10 mouse cellular contexts compared by ENCODE assay signal in the genomic region with DNA sequence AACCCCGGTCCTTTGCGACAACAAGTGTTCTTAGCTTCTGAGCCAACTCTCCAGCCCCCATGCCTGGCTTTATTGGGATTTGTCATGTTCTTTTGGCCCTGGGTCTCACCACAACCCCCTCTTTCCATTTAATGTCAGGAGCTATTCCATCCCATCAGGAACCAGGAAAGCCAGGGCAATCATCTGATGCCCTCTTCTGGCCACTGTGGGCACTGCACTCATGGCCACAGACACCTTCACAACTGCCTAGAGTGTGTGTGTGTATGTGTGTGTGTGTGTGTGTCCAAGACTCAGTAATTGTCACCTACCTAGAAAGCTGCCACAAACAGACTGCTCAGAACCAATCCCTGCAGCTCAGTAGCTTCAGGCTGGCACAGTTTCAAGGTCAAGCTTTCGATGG. TPM values are rescaled to one million over a fixed set of nuclear protein-coding genes. Genes with fewer than 3 reads are reported as not detected.
DNase-seq lines count a peak whose midpoint lies in the region; ATAC-seq and TF ChIP-seq lines count a peak whose summit lies in the region.
"Had no signal": no experiment of that assay in that cellular context is flagged by ENCODE, and none has a peak within 500 bp of the region (broad histone marks: within the 10 kb centered on the region; RNA-seq: fewer than 3 reads in every experiment).

No protein-coding gene starts in this region.

- no peak overlapping the region for H3K4me3 ChIP-seq in forebrain, embryonic 10.5 days
- H3K4me3 ChIP-seq in forebrain, embryonic 16.5 days (replicated peaks; ENCODE audit: low read length): no peak overlapping the region
- no peak overlapping the region for H3K4me3 ChIP-seq in liver, adult 2 months (ENCODE audit: insufficient read depth, low read depth, low read length)
- no peak overlapping the region for H3K4me3 ChIP-seq in liver, embryonic 11.5 days (ENCODE audit: low read depth, low read length)
- H3K4me3 ChIP-seq in midbrain, postnatal 0 days (ENCODE audit: low read depth, low read length): no peak overlapping the region
- H3K4me3 ChIP-seq: hindbrain, embryonic 15.5 days; myocyte had no signal

- DNase-seq in forebrain, embryonic 10.5 days (ENCODE audit: extremely low spot score, low spot score): peak; percentile 54
- peak; percentile 38 for DNase-seq in liver, adult 2 months (ENCODE audit: extremely low read depth, low read depth, low spot score)
- DNase-seq in liver, embryonic 11.5 days (ENCODE audit: low spot score): no peak
- peak; percentile 78 for DNase-seq in ZHBTc4 (ENCODE audit: low read depth, low spot score)
- peak; percentile 59 for DNase-seq in induced T-regulatory cell, adult 2 months (ENCODE audit: low read depth)
- peak; percentile 32 for DNase-seq in midbrain, postnatal 0 days (ENCODE audit: low spot score)
- no peak for DNase-seq in Muller cell, postnatal 12 days (ENCODE audit: inconsistent ontology term)

- no peaks in the 10 kb centered on the region for H3K27me3 ChIP-seq in forebrain, embryonic 10.5 days (ENCODE audit: poor library complexity, severe bottlenecking)
- no peaks in the 10 kb centered on the region for H3K27me3 ChIP-seq in forebrain, embryonic 16.5 days (replicated peaks; ENCODE audit: control insufficient read depth, insufficient read depth, low read length)
- no peaks in the 10 kb centered on the region for H3K27me3 ChIP-seq in liver, adult 2 months (ENCODE audit: control insufficient read depth, insufficient read depth, low read length)
- no peaks in the 10 kb centered on the region for H3K27me3 ChIP-seq in liver, embryonic 11.5 days (replicated peaks; ENCODE audit: control insufficient read depth, insufficient read depth, low read length)
- H3K27me3 ChIP-seq in midbrain, postnatal 0 days (ENCODE audit: insufficient read depth, low read length): no peaks in the 10 kb centered on the region
- H3K27me3 ChIP-seq: hindbrain, embryonic 15.5 days had no signal

- no peak overlapping the region for H3K9ac ChIP-seq in forebrain, embryonic 16.5 days (replicated peaks; ENCODE audit: low read depth, low read length)
- H3K9ac ChIP-seq in liver, adult 2 months (ENCODE audit: low read depth, low read length): no peak overlapping the region
- no peak overlapping the region for H3K9ac ChIP-seq in liver, embryonic 11.5 days (ENCODE audit: low read depth, low read length)
- H3K9ac ChIP-seq in midbrain, postnatal 0 days (replicated peaks; ENCODE audit: low read length, poor library complexity, severe bottlenecking): no peak overlapping the region
- H3K9ac ChIP-seq: hindbrain, embryonic 15.5 days had no signal

- no peaks in the 10 kb centered on the region for H3K36me3 ChIP-seq in forebrain, embryonic 10.5 days (replicated peaks)
- H3K36me3 ChIP-seq in forebrain, embryonic 16.5 days (ENCODE audit: control insufficient read depth, insufficient read depth): no peaks in the 10 kb centered on the region
- H3K36me3 ChIP-seq in liver, adult 2 months (ENCODE audit: control insufficient read depth, insufficient read depth, low read length): no peaks in the 10 kb centered on the region
- no peaks in the 10 kb centered on the region for H3K36me3 ChIP-seq in liver, embryonic 11.5 days (ENCODE audit: control insufficient read depth, insufficient read depth, low read length)
- no peaks in the 10 kb centered on the region for H3K36me3 ChIP-seq in midbrain, postnatal 0 days (ENCODE audit: insufficient read depth, low read length)
- H3K36me3 ChIP-seq: hindbrain, embryonic 15.5 days had no signal

- H3K4me1 ChIP-seq in forebrain, embryonic 10.5 days: peaks cover 15% of the 10 kb centered on the region
- H3K4me1 ChIP-seq in forebrain, embryonic 16.5 days (replicated peaks; ENCODE audit: control insufficient read depth, insufficient read depth, low read length): peaks cover 8% of the 10 kb centered on the region; the same call in 1 of the 2 replicates
- peaks cover 10% of the 10 kb centered on the region for H3K4me1 ChIP-seq in liver, adult 2 months (ENCODE audit: control insufficient read depth, insufficient read depth, low read length)
- no peaks in the 10 kb centered on the region; the same call in 1 of the 2 replicates for H3K4me1 ChIP-seq in liver, embryonic 11.5 days (replicated peaks; ENCODE audit: control insufficient read depth, insufficient read depth, low read length)
- no peaks in the 10 kb centered on the region for H3K4me1 ChIP-seq in midbrain, postnatal 0 days (ENCODE audit: insufficient read depth, low read length)

- TF ChIP-seq CTCF in liver, adult 2 months (IDR thresholded peaks at IDR 0.05; ENCODE audit: low read depth, low read length): peak; percentile 91
- peak; percentile 79 for TF ChIP-seq CTCF in midbrain, postnatal 0 days (IDR thresholded peaks at IDR 0.05)

- no peak overlapping the region for H3K4me2 ChIP-seq in forebrain, embryonic 16.5 days (ENCODE audit: low read length)
- H3K4me2 ChIP-seq in liver, embryonic 11.5 days: no peak overlapping the region
- H3K4me2 ChIP-seq in midbrain, postnatal 0 days (ENCODE audit: low read depth, low read length, poor library complexity, severe bottlenecking): no peak overlapping the region
- H3K4me2 ChIP-seq: hindbrain, embryonic 15.5 days had no signal

- 95% methylated on average over 3 of the region's 3 CpGs for WGBS in forebrain, embryonic 10.5 days
- WGBS in forebrain, embryonic 16.5 days: 88% methylated on average over 3 of the region's 3 CpGs
- 65% methylated on average over 3 of the region's 3 CpGs for WGBS in liver, adult 2 months
- WGBS in liver, embryonic 11.5 days: 90% methylated on average over 3 of the region's 3 CpGs
- 86% methylated on average over 3 of the region's 3 CpGs for WGBS in midbrain, postnatal 0 days

- no peaks in the 10 kb centered on the region for H3K79me2 ChIP-seq in liver, adult 2 months (ENCODE audit: control insufficient read depth, insufficient read depth, low read length)

- no peak overlapping the region for H3K27ac ChIP-seq in forebrain, embryonic 10.5 days
- H3K27ac ChIP-seq in forebrain, embryonic 16.5 days (ENCODE audit: low read length): no peak overlapping the region
- no peak overlapping the region for H3K27ac ChIP-seq in liver, adult 2 months (replicated peaks; ENCODE audit: insufficient read depth, low read depth, low read length)
- H3K27ac ChIP-seq in liver, embryonic 11.5 days (ENCODE audit: low read depth, low read length): no peak overlapping the region
- no peak overlapping the region for H3K27ac ChIP-seq in midbrain, postnatal 0 days (ENCODE audit: low read depth, low read length)
- H3K27ac ChIP-seq: hindbrain, embryonic 15.5 days had no signal

- no peak for TF ChIP-seq POLR2A in liver, adult 2 months (IDR thresholded peaks at IDR 0.05; ENCODE audit: extremely low read depth, insufficient read depth, low read length)

- ATAC-seq in forebrain, embryonic 16.5 days: no peak
- no peak for ATAC-seq in liver, embryonic 11.5 days (replicated peaks; ENCODE audit: low FRiP score)
- no peak for ATAC-seq in midbrain, postnatal 0 days (ENCODE audit: low FRiP score)

- H3K9me3 ChIP-seq in forebrain, embryonic 10.5 days: no peaks in the 10 kb centered on the region
- no peaks in the 10 kb centered on the region for H3K9me3 ChIP-seq in forebrain, embryonic 16.5 days (ENCODE audit: control insufficient read depth, low read length)
- H3K9me3 ChIP-seq in liver, embryonic 11.5 days (ENCODE audit: control insufficient read depth, low read length): no peaks in the 10 kb centered on the region
- H3K9me3 ChIP-seq in midbrain, postnatal 0 days (ENCODE audit: low read length): no peaks in the 10 kb centered on the region
- H3K9me3 ChIP-seq: hindbrain, embryonic 15.5 days had no signal

RNA-seq across cellular contexts. Expression of a gene that starts 23.0 kb away (rescaled TPM):
- polyA plus RNA-seq in forebrain, embryonic 10.5 days (2016; fragmentation: Nextera tagmentation; extraction: Ambion mirVana): 251 and 264 TPM in 2 replicates
- 158 TPM in 2 replicates for polyA plus RNA-seq in forebrain, embryonic 16.5 days (2015; fragmentation: Nextera tagmentation; extraction: Ambion mirVana)
- 42.6 and 50.1 TPM in 2 replicates for total RNA-seq in liver, adult 2 months (2014; rRNA removed)
- 82.3 and 94.1 TPM in 2 replicates for polyA plus RNA-seq in liver, adult 2 months (2012; rRNA removed)
- polyA plus RNA-seq in liver, embryonic 11.5 days (2014; fragmentation: Nextera tagmentation; extraction: Ambion mirVana): 175 and 190 TPM in 2 replicates
- 88.5 and 88.8 TPM in 2 replicates for total RNA-seq in midbrain, postnatal 0 days (2014; rRNA removed)
- 93.6 and 94.6 TPM in 2 replicates for polyA plus RNA-seq in midbrain, postnatal 0 days (2015; fragmentation: Nextera tagmentation; extraction: Ambion mirVana)

RNA-seq across cellular contexts. Expression of a gene that starts 23.5 kb away (rescaled TPM):
- 1.2 and 5.5 TPM in 2 replicates for polyA plus RNA-seq in forebrain, embryonic 10.5 days (2016; fragmentation: Nextera tagmentation; extraction: Ambion mirVana)
- polyA plus RNA-seq in forebrain, embryonic 16.5 days (2015; fragmentation: Nextera tagmentation; extraction: Ambion mirVana): 3.1 and 4.7 TPM in 2 replicates
- total RNA-seq in liver, adult 2 months (2014; rRNA removed): 6.4 and 8.3 TPM in 2 replicates
- polyA plus RNA-seq in liver, adult 2 months (2012; rRNA removed): 19.9 TPM in 2 replicates
- polyA plus RNA-seq in liver, embryonic 11.5 days (2014; fragmentation: Nextera tagmentation; extraction: Ambion mirVana): 1.4 and 5.3 TPM in 2 replicates
- total RNA-seq in midbrain, postnatal 0 days (2014; rRNA removed): 39.0 and 74.2 TPM in 2 replicates
- polyA plus RNA-seq in midbrain, postnatal 0 days (2015; fragmentation: Nextera tagmentation; extraction: Ambion mirVana): not detected in 2 replicates

RNA-seq across cellular contexts. Expression of a gene that starts 25.1 kb away (rescaled TPM):
- polyA plus RNA-seq in forebrain, embryonic 10.5 days (2016; fragmentation: Nextera tagmentation; extraction: Ambion mirVana): 10.8 and 11.1 TPM in 2 replicates
- 15.2 and 19.1 TPM in 2 replicates for polyA plus RNA-seq in forebrain, embryonic 16.5 days (2015; fragmentation: Nextera tagmentation; extraction: Ambion mirVana)
- total RNA-seq in liver, adult 2 months (2014; rRNA removed): 5.2 and 7.0 TPM in 2 replicates
- 11.3 and 12.2 TPM in 2 replicates for polyA plus RNA-seq in liver, adult 2 months (2012; rRNA removed)
- polyA plus RNA-seq in liver, embryonic 11.5 days (2014; fragmentation: Nextera tagmentation; extraction: Ambion mirVana): 9.1 TPM in 2 replicates
- 28.2 and 31.0 TPM in 2 replicates for total RNA-seq in midbrain, postnatal 0 days (2014; rRNA removed)
- 19.5 and 21.0 TPM in 2 replicates for polyA plus RNA-seq in midbrain, postnatal 0 days (2015; fragmentation: Nextera tagmentation; extraction: Ambion mirVana)

RNA-seq across cellular contexts. Expression of a gene that starts 46.8 kb away (rescaled TPM):
- 109 and 114 TPM in 2 replicates for polyA plus RNA-seq in forebrain, embryonic 10.5 days (2016; fragmentation: Nextera tagmentation; extraction: Ambion mirVana)
- 119 and 147 TPM in 2 replicates for polyA plus RNA-seq in forebrain, embryonic 16.5 days (2015; fragmentation: Nextera tagmentation; extraction: Ambion mirVana)
- 12.4 and 18.6 TPM in 2 replicates for total RNA-seq in liver, adult 2 months (2014; rRNA removed)
- polyA plus RNA-seq in liver, adult 2 months (2012; rRNA removed): 26.7 and 40.3 TPM in 2 replicates
- polyA plus RNA-seq in liver, embryonic 11.5 days (2014; fragmentation: Nextera tagmentation; extraction: Ambion mirVana): 132 and 155 TPM in 2 replicates
- 223 and 238 TPM in 2 replicates for total RNA-seq in midbrain, postnatal 0 days (2014; rRNA removed)
- 112 and 119 TPM in 2 replicates for polyA plus RNA-seq in midbrain, postnatal 0 days (2015; fragmentation: Nextera tagmentation; extraction: Ambion mirVana)

Comparison
In these comparisons a context has a peak if more than half of its experiments do, and no peak if none do; other contexts are left out.
1. DNase-seq: peak in forebrain, embryonic 10.5 days (single experiment), liver, adult 2 months (single experiment), ZHBTc4 (single experiment), induced T-regulatory cell, adult 2 months (single experiment) and midbrain, postnatal 0 days (single experiment); none in liver, embryonic 11.5 days (single experiment) and Muller cell, postnatal 12 days (single experiment).